Mouse (Mus musculus) thymus, adult 18-20 months (tissue): ENCODE measurements around the gene Kdm4a.

Source experiments
- DNase-seq, 2 experiments: peaks; one replicate each; pipeline ENCODE4 v3.0.0; 2022; ENCODE audit warnings: mixed read lengths in 2 of 2

The Kdm4a gene

DNA sequence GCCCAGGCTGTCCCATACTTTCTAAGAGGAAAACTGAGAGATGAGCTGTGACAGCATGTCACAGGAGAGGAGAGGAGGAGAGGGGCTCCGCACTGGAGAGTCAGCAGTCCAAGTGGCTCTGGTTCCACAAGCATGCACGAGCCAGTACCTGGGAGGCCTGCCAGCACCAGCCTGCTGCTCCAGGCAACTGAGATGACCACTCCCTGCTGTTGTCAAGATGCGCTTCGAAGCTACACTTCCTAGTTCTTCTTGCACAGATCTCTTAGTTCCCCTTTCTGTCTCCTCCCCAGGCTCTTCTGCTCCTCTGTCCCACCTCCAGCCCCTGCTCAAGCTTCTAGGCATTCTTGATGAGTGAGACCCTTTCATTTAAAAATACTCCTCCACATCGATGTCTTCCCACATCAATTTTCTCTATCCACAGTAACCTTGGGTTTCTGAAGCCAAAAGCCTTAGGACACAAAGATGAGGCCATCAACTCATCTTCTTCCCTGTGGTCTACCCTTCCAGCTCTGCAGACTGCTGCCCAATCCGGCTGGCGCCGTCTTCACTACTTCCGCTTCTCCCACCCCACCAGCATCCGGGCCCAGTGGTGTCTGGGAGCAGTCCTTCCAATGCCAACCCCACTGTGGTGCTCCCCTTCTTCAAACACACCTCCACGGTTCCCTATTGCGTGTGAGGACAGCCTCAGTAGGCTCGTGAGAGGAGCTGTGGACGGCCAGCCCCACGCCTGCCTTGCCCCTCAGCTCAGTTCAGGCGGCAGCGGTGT is 27.6 kb downstream of the Kdm4a start:
- no peak for DNase-seq

DNA sequence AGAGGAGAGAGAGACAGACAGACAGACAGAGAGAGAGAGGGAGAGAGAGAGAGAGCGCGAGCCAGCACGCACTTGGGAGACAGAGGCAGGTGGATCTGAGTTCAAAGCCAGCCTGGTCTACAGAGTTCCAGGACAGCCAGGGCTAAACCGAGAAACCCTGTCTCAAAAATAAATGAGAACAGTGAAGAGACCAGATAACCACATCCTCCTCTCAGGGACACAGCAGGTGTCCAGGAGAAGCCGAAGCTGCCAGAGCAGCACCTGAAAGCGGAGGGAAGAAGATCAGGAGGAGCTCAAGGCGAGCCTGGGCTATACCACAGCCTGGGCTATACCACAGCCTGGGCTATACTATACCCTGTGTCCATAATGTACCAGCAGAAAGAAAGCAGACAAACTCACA is 29.0 kb downstream of the Kdm4a start:
- DNase-seq = no peak

DNA sequence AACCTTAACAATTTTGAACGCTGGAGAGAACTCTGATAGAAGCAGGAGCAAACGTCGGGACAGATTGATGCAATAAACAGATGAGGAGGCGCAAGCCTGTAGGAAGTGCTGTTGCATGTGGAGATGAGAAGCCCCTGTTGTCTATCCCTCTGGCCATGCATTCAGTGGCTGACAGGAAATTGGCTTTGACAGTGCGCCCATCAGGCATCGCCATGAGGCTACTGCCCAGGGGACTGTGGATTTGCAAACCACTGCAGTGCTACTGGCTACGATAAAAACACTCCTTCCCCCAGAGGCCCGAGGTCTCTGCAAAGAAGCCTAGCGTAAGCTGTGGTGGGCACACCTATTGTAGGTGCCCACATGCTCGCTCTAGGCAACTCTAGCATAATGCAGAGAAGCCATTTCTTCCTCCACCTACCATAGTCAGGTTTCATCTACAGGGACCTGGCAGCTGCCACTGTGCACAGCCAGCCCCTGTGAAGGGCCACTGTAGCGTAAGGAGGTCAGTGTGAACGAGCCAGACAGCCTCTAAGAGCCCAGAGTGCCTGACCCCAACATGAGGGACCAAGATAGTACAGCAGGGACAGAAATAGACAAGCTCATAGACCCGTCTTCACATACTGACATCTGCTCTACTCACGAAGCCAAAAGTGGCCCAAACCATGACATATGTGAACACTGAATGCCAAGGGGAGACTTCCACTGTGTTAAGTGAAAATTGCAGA is 29.7 kb downstream of the Kdm4a start:
- DNase-seq = no peak

DNA sequence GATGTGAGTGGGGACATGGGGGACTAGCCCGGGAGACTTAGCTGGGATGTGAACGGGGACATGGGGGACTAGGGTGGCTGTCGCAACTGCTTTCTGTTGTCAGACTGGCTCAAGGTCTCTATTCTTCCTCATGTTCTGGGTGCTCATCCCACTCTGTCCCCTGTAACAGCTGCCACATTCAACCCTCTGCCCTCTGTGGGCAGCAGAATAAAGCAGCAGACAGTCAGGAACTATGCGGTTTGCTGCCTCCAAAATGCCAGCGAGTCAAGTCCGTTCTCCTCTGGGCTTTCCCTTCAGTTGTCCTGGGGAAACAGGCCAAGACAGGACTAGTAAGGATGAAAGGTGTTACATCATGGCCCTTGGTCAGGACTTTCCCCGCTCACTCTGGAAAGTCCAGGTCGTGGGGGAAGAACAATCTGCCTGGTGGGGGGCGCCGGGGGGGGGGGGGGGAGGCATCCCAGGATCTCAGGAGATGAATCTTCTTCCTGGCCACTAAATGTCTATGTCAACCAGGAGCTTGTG is 30.7 kb downstream of the Kdm4a start:
- no peak for DNase-seq

DNA sequence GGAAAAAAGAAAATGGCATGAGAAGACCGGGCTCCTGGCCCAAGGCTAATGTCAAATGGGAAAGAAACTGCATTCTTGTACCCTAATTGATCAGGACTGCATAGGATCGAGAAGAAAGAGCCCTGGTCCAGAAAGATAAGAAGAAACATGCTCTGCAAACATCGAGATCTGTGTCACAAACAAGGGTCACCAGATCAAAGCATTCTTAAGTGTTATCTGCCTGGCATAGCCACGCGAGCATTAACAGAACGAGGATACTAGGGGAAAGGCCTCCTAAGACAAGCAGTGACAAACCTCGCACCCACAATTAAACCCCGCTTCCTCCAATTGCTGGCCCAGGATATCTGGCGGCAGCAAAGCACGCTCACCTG is 31.5 kb downstream of the Kdm4a start:
- no peak for DNase-seq

DNA sequence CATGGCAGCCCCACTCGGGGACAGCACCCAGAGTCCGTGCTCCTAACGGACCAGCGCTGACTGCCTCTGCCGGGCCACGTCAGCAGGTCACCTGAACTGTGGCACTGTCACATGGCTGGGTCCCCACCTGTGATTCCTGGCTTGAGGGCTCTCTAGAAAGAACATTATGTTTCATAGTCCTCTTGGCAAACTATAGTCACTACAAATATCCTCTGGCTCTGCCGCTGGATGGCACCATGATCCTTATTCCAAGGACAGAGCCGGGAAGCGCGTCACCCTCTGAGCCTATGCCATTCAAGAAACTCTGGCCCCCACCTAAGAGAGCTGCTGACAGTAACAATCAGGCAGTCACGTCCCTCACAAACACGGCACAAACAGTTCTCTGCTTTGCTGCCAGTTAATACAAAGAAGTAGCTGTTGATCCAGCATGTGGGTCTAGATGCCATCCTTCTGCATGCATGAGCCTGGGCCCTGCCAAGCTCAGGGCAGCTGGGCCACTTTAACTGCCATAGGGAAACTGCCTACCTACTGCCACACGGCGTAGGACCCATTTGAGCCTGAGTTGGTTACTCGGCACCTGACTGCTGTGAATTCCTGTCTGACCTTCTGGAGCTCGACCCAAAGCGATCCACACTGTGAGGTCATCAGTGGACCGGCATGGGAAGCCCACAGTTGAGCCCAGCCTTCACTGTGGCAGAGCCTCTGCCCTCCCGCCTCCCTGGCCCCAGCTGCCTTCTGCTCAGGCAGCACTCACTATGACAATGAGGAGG is 32.1 kb downstream of the Kdm4a start:
- DNase-seq = no peak

DNA sequence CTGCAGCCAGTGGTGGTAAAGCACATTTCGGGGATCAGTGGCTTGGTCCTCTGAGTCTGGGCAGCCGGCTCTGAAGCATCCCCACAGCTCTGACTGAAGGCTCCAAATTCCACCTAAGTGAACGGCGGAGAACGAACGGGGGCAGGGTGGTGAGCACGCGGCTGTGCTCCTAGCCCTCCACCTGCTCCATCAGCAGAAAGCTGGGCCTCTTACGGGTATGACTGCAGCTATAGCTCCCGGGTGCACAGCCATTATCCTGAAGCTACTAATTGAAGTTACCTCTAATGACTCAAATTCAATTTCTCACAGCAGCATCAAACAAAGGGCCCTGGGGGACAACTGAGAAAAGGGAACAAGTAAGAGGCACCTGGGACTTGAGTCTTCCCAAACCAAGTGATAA is 32.8 kb downstream of the Kdm4a start:
- no peak for DNase-seq

DNA sequence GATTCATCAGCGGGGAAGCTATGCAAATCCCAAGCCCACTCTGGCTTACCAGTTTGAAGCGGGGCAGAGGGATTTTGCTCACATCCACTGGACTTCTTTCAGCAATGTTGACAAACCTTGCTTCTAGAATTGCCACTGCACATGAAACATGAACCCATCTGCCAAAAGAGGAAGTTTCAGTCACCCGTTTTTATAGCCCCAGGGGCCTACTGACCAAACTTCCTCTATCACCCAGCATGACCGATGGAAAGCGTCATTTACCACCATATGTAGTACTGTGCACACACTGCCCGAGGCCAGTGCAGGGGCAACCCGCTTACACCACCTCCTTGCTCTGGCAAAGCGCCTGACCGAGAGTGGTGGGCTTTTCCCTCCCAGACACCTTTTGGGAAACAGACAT is 35.5 kb downstream of the Kdm4a start:
- no peak for DNase-seq

DNA sequence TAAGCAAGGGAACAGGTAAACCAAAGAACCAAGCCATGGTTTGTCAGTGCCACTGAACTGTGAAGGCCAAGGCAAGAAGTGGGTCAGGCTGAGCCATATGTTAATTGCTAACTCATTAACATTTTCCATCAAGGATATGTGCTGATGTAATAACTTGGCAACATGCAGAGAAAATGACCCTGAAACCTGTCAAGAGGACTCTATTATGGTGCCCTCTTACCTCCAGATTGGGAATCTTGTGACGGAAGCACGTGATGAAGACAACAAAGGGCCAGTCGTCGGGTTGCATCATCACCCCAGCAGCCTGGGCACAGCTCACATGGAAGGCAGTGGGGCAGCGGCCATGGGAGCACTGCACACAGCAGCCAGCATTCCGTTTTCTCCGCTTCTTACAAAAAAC is 36.2 kb downstream of the Kdm4a start:
- no peak for DNase-seq

DNA sequence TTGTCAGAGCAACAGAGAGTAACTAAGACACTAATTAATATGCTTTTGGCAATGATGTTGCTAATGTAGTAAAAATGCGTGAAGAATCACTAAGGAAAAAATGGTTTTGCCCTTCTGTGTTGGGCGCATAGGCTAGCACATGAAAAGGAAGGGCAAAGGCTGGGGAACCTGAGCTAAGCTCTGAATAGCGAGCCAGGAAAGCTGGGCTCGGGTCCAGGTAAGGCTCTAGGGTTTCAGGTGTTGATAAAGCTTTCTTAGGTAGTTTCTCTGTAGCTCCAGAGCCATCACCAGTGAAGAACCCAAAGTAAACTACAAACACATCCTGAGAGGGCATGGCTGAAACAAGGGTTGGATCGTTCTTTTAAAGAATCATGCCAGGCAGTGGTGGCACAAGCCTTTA is 38.3 kb downstream of the Kdm4a start:
- DNase-seq = no peak

DNA sequence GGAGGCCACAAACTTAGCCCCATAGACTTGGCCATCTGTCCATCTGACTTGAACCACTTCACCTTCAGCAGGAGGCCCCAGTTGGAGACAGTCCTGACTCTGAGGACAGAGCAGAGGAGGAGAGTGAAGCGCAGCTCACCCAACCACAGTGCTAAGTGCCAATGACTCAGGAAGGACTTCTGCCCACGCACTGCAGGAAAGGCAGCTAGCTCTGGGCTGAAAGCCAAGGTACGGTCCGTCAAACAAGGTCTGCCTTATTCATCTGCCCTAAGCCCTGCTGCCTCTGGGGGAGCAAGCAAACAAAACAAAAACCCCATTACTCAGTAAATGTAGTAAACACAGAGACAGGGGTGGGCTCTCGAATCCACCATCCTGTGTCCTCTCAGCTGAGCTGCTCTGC is 41.0 kb downstream of the Kdm4a start:
- no peak for DNase-seq

DNA sequence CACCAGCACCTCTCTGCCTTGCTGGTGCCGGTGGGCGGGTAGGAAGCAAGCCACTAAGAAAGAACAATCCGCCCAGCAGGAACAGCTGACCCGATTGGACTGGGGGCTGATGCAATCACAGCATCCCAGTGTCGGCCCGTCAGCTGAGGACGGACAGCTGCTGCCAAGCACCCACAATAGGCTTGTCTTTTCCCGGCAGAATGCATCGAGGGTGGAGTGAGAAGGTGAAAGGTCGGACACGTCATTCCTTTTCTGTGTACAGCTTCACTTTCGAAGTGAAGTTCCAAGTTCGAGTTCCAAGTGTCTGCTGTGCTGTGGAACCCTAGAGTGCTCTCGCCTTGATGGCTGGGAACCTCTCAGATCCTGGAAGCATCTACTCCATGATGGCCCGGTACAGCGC is 42.0 kb downstream of the Kdm4a start:
- no peak for DNase-seq

DNA sequence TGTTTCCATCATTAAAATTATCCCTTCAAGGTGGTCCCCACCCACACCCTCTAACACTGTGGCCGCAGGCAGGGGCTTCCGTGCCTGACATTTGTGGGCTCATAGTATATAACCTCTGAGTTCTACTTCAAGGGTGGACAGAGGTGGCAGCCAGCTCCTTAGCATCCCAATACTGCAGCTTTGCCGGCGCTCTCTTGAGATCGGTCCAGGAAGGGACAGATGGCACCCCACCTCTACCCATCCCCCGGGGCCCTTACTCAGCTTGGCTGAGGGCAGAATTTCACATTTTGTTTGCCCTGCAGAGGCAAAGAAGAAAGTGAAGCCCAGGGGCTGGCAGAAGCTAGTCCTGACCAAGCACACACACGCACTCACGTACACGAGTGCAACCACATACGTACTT is 42.5 kb downstream of the Kdm4a start:
- DNase-seq = no peak

DNA sequence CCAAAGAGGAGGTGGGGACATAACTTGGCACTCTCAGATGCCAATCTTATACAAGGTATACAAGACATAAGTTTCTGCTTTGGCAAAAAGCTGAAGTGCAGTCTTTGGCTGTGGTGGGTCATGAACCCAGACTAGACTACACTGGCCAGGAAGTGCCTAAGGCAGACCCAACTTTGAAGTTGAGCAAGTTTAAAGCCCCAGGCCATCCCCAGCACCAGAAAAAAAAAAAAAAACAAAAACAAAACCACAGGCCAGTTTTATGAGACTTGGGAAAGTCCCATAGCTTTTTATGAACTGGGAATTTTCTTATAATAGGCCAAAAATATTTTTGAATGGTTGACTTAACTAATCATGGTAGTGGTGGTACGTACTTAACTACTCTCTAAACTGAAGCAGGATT is 44.4 kb downstream of the Kdm4a start:
- no peak for DNase-seq

DNA sequence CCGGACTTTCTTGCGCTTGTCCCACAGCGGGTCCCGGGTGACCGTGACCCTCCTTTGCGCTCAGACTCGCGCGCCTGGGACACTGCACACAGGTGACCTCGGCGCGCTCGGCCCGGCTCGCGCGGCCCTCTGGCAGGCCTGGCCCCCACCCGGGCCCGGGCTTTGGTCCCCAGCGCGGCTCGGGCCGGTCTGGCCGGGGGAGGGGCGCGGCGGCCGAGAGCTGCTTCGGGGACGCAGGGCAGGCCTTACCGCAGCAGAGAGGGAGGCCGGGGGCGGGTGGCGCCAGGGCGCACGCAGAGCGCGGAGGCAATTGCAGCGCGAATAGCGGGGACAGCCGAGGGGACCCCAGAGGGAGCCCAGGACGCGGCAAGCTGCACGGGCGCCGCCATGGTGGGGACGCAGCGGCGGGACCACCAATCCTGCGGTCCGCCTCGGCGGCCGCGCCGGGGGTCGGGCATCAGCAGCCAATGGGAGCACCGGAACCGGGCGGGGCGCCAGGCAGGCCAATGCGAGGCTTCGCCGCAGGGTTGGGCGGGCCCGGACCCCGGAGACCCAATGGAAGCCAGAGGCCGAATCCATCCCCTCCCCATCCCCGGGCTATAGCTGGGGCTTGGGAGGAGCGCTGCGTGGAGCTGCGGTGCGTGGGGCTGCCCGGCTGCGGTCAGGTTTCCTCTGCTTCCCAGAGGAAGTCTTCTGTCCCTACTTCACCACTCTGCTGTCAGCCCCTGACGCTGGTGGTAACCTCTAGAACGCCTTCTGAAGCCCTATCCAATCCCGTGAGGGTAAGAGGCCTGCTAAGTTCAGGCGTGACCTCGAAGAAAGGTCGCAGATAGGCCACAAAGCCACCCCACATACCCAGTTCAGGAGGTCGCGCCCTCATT is 45.1 kb downstream of the Kdm4a start, which contains the start of gene St3gal3:
St3gal3 (minus strand) TSS at position 430 of the 881 bp plus-strand sequence.
- DNase-seq = peak; percentile 90 to 94

DNA sequence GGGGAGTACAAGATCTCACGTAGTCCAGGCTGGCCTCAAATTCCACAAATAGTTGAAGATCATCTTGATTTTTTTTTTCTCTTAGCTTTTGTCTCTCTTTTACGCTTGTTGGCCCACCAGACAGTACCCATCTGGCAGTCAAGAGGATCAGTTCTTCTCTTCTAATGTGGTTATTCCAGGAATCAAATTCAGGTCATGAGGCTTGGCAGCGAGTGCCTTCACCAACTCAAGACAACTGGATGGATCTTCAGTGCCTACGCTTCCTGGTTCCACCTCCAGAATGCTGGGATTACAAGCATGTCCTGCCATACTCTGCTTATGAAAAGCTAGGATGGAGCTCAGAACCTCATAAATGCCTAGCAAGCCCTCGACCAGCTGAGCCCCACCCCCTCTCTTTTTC is 48.5 kb downstream of the Kdm4a start:
- DNase-seq = no peak

DNA sequence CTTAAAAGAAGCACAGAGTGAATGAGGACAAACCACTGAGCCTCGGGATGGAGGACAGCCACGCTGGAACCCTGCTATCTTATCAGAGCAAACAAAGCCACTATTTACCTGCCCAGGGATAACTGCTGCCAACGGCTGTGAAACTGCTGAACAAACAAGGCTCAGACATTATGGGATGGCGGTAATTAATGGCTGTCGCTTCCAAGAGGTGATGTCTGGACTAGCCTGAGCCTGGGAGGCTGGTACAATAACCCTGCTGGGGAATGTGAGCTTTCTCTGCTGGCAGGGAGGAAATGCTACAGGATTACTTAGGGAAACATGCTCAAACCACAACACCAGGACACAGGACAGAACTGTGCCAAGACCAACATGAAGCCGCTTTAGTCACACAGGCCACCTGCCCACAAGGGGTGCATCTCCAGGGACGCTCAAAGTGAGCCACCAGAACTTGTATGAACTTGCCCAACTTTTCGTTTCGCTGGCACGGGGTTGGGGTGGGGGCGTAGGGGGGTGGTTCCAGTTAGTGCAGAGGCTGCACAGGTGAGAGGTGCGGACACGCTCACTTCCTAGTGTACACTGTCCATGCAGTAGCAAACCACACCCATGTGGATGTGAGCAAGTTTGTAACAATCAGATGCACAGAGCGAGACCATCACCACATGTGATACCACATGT is 56.7 kb downstream of the Kdm4a start:
- no peak for DNase-seq

DNA sequence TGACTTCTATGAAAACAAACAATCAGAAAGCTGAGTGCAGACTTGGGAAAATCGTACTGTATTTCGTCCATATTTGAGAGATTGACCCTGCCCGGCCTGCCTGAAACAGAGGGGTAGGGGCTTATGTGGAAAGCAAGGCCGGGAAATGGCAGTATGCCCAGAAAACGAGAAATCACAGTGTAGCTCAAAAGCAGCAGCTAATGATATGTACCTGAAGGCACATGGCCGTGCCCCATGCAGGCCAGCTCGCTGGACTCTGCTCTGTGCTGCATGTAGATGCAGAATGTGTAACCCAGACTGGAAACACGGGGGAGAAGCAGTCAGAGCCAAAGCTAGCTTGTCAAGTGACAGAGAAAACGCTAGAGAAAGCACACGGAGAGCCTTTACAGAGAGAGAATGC is 57.8 kb downstream of the Kdm4a start:
- DNase-seq = no peak

DNA sequence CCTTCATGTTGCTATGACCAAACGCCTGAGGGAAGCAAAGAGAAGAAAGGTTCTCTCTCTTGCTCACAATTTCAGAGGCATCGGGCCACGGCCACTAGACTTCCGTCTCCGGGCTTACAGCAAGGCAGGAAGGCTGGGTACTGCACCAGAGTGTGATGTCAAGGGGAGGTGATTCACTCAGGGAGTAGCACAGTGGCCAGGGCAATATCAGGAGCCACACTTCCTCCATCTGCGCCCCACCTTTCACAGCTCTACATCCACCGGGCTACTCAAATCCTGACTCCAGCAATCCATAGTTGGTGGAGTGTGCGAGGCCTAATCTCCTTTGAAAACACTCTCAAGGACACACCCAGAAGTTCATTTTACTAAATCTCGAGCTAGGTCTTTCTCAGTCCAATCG is 62.3 kb downstream of the Kdm4a start:
- DNase-seq = no peak

DNA sequence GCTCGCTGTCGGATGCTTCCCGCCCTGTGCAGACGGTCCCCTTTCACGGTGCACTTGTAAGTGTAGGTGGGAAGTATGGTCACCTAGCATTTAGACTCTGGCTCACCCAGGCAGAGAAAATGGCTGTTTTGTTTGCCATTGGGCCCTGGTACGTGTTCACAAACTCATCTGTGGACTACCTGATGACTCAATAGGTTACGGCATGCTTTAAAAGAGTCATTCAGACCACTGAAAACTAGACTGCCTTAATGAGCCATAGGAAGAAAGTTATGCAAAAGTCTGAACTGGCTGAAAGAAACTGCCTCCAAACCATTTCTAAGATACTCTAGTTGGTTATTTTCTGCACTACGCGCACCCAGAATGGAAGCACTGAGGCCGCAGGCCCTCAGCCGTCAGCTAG is 63.7 kb downstream of the Kdm4a start:
- DNase-seq = no peak

DNA sequence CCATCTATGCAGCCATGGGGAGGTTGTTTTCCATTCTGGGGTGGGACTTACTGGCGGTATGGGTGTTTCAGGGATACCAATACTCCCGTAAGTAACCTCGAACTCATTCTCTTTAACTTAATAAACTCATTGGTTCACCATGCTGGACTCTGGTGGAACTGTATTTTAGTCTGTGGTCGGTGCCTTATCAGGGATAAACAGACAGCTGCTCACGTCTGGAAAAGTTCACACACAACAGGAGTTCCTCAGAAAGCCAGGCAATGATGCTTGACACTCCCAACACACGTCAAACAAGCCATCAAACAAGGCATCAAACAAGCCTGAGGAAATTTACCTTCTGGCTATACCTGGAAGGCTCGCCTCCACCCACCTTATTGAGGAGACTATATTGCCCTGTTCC is 64.7 kb downstream of the Kdm4a start:
- no peak for DNase-seq

DNA sequence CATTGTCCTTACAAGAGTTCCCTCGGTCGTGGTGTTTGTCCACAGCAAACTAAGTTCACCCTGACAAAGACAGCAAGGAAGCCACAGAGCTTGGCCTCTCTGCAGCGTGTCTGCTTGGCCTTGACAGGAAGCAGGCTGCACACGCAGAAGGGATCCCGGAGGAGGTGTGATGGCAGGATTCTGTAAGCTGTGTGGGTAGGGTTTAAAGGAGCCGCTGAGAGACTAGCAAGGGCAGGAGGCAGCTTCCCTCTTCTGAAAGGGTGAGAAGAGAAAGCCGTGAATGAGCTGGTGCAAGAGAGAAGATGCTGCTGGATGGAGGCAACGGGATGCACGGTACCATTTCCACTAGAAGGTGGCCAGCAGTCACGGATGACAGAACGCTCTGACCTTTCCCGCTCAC is 67.2 kb downstream of the Kdm4a start:
- DNase-seq = no peak
